Mouse (Mus musculus) heart, adult 2 months (tissue): ENCODE measurements around the gene Slc30a9.

Source experiments
- CTCF ChIP-seq: fragments of 200-600 bp; IDR thresholded peaks from 2 replicates; pipeline ENCODE4 v1.8.1; 2022; ENCODE audit warnings: antibody characterized with exemption, mild to moderate bottlenecking, moderate library complexity
- EP300 ChIP-seq: fragments of 200-500 bp; IDR thresholded peaks from 2 replicates; pipeline ENCODE4 v1.6.1; 2011; ENCODE audit warnings: low read depth, low read length, control low read depth; ENCODE audit not compliant: insufficient read depth

GRCm38 (mm10) chr5:67340811-67341210 is 34.1 kb downstream of the Slc30a9 start:
- TF ChIP-seq EP300: no peak
- TF ChIP-seq CTCF: no peak
